In the genomic region with DNA sequence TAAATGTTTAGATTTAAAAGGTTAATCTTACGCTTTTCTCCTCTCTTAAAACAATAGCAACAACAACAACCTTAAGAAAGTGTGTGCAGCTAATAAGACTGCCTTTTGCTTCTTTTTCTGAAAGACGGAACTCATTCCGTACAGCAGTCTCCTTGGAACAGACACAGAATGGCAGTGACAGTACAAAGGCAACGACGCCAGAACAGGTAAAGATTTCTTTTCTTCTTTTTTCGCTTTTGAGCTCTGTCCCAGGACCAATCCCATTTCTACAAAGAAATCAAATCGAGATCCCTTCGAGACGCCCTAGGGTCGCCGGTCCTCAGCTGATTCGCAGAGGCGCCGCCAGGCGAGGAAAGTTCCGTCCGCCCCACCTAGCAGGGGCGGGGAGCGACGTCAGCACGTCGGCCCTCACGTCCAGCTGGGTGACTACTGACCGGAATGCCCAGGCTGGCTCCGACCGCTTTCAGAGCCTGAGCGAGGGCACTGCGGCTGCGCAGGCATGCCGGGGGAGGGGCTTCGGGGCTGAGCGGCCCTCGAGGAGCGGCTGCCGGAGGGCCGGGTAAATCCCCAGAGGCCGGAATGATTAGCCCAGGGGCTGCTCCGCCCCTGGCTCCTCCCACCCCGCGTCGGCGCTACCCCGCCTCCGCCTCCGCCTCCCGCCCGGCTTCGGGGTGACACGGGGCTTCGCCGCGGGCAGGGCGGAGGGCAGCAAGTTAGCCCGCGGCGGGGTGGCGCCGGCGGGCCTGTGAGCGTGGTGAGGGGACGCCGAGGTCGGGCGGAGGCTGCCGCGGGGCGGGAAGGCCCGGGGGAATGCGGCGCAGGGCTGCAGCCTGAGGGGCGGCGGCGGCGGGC, we compare ENCODE assay signal across 8 mouse cellular contexts. TPM values are rescaled to one million over a fixed set of nuclear protein-coding genes. Genes with fewer than 3 reads are reported as not detected.
DNase-seq lines count a peak whose midpoint lies in the region; ATAC-seq and TF ChIP-seq lines count a peak whose summit lies in the region.

A gene (plus strand): TSS at position 668 of the 852 bp plus-strand sequence.

- TF ChIP-seq CTCF in CH12.LX (conservative IDR thresholded peaks at IDR 0.05 in 1 of 2, IDR thresholded peaks at IDR 0.05 in 1 of 2; ENCODE audit: low read depth in 2 of 2, low read length in 2 of 2) = no peak

- under 1% methylated on average over 73 of the region's 74 CpGs for WGBS in forebrain, embryonic 11.5 days
- WGBS in heart, embryonic 16.5 days = under 1% methylated on average over 72 of the region's 74 CpGs
- WGBS in liver, embryonic 15.5 days (ENCODE audit: insufficient replicate concordance) = 1% methylated on average over 72 of the region's 74 CpGs
- under 1% methylated on average over 73 of the region's 74 CpGs for WGBS in neural tube, embryonic 12.5 days

- TF ChIP-seq RAD21 in CH12.LX (IDR thresholded peaks at IDR 0.05; ENCODE audit: low read depth, low read length) = no peak

- peak; percentile 99 for ATAC-seq in forebrain, embryonic 11.5 days (replicated peaks; ENCODE audit: low FRiP score)
- ATAC-seq in heart, embryonic 16.5 days (replicated peaks; ENCODE audit: extremely low read depth, insufficient read depth, low FRiP score) = peak; percentile 98
- ATAC-seq in liver, embryonic 15.5 days (ENCODE audit: insufficient read depth) = peak; percentile 99
- ATAC-seq in neural tube, embryonic 12.5 days (ENCODE audit: low FRiP score, low read depth) = peak; percentile 98

- H3K9me3 ChIP-seq in CH12.LX (replicated peaks; ENCODE audit: low read length) = no peaks in the 10 kb centered on the region
- no peaks in the 10 kb centered on the region for H3K9me3 ChIP-seq in forebrain, embryonic 11.5 days (ENCODE audit: control insufficient read depth, low read length)
- H3K9me3 ChIP-seq in heart, embryonic 16.5 days (replicated peaks; ENCODE audit: control insufficient read depth, low read length) = no peaks in the 10 kb centered on the region
- no peaks in the 10 kb centered on the region for H3K9me3 ChIP-seq in liver, embryonic 15.5 days (replicated peaks)
- no peaks in the 10 kb centered on the region for H3K9me3 ChIP-seq in neural tube, embryonic 12.5 days

- H3K27me3 ChIP-seq in CH12.LX (replicated peaks) = peaks cover 1% of the 10 kb centered on the region
- H3K27me3 ChIP-seq in forebrain, embryonic 11.5 days (ENCODE audit: control insufficient read depth, insufficient read depth, low read length) = no peaks in the 10 kb centered on the region
- H3K27me3 ChIP-seq in heart, embryonic 16.5 days (ENCODE audit: control insufficient read depth, insufficient read depth, low read length) = no peaks in the 10 kb centered on the region
- no peaks in the 10 kb centered on the region for H3K27me3 ChIP-seq in liver, embryonic 15.5 days
- H3K27me3 ChIP-seq in neural tube, embryonic 12.5 days (replicated peaks) = no peaks in the 10 kb centered on the region

- dilution Hi-C loops in CH12.LX (cut with MboI; ENCODE audit: extremely low pct_ligation_motif_present, extremely low pct_unique_long_range_greater_than_20kb, low sequenced_read_pairs) = no loop called here

- H3K4me1 ChIP-seq in CH12.LX (ENCODE audit: control insufficient read depth in 1 of 2, insufficient read depth in 2 of 2) = peaks cover 0 to 6% of the 10 kb centered on the region in 2 experiments; a peak in 3 of 4 replicates
- 0 out of 2 replicates have a peak, but pooled peaks cover 2% of the 10 kb centered on the region for H3K4me1 ChIP-seq in forebrain, embryonic 11.5 days (replicated peaks; ENCODE audit: control insufficient read depth, insufficient read depth, low read length)
- peaks cover 10% of the 10 kb centered on the region for H3K4me1 ChIP-seq in heart, embryonic 16.5 days (ENCODE audit: control insufficient read depth, insufficient read depth, low read length)
- peaks cover 16% of the 10 kb centered on the region for H3K4me1 ChIP-seq in liver, embryonic 15.5 days (replicated peaks)
- peaks cover 7% of the 10 kb centered on the region for H3K4me1 ChIP-seq in neural tube, embryonic 12.5 days

- in situ Hi-C loops in CH12.LX (cut with MboI; ENCODE audit: low pct_ligation_motif_present, low pct_unique_long_range_greater_than_20kb, low sequenced_read_pairs) = no loop called here

- H3K4me3 ChIP-seq in CH12.LX (replicated peaks in 1 of 3; ENCODE audit: low read depth in 2 of 3, low read length in 2 of 3, poor library complexity in 1 of 3) = peak within 1 kb of the TSS; percentile 77 to 86 (median 81)
- peak within 1 kb of the TSS; percentile 72 for H3K4me3 ChIP-seq in forebrain, embryonic 11.5 days (ENCODE audit: low read depth, low read length)
- peak within 1 kb of the TSS; percentile 92 for H3K4me3 ChIP-seq in heart, embryonic 16.5 days (ENCODE audit: low read length)
- peak within 1 kb of the TSS; percentile 82 for H3K4me3 ChIP-seq in liver, embryonic 15.5 days (replicated peaks)
- peak within 1 kb of the TSS; percentile 88 for H3K4me3 ChIP-seq in neural tube, embryonic 12.5 days

- no peaks in the 10 kb centered on the region for H3K36me3 ChIP-seq in CH12.LX (replicated peaks in 1 of 2; ENCODE audit: control insufficient read depth in 1 of 2, insufficient read depth in 1 of 2, low read length in 1 of 2)
- no peaks in the 10 kb centered on the region for H3K36me3 ChIP-seq in forebrain, embryonic 11.5 days (ENCODE audit: control insufficient read depth, insufficient read depth, low read length)
- no peaks in the 10 kb centered on the region for H3K36me3 ChIP-seq in heart, embryonic 16.5 days (ENCODE audit: control insufficient read depth, insufficient read depth)
- no peaks in the 10 kb centered on the region for H3K36me3 ChIP-seq in liver, embryonic 15.5 days (replicated peaks)
- H3K36me3 ChIP-seq in neural tube, embryonic 12.5 days = no peaks in the 10 kb centered on the region

- H3K4me2 ChIP-seq in CH12.LX (ENCODE audit: insufficient read depth, low read depth, poor library complexity, severe bottlenecking) = peak within 1 kb of the TSS; percentile 54
- peak within 1 kb of the TSS; percentile 62 for H3K4me2 ChIP-seq in forebrain, embryonic 11.5 days (ENCODE audit: low read depth, low read length, severe bottlenecking)
- H3K4me2 ChIP-seq in heart, embryonic 16.5 days (ENCODE audit: low read depth, low read length) = peak within 1 kb of the TSS; percentile 74
- peak within 1 kb of the TSS; percentile 96 for H3K4me2 ChIP-seq in liver, embryonic 15.5 days
- H3K4me2 ChIP-seq in neural tube, embryonic 12.5 days (replicated peaks) = peak within 1 kb of the TSS; percentile 64

- 0 out of 2 replicates have a peak, but pooled peaks have one; percentile 8 for TF ChIP-seq EP300 in CH12.LX (IDR thresholded peaks at IDR 0.05; ENCODE audit: low read length)

- DNase-seq in CH12.LX (ENCODE audit: extremely low read depth) = peak; percentile 92
- DNase-seq in c-Kit-positive CD71-positive TER-119-negative erythroid progenitor cells, embryonic 14.5 days (ENCODE audit: low read depth) = peak; percentile 91
- DNase-seq in forebrain, embryonic 11.5 days (ENCODE audit: low spot score) = peak; percentile 100
- DNase-seq in kidney, postnatal 36 days = peak; percentile 99 to 100
- peak; percentile 96 for DNase-seq in telencephalon, adult 2 months (ENCODE audit: low read depth, low spot score)

- H3K79me2 ChIP-seq in CH12.LX (replicated peaks; ENCODE audit: control insufficient read depth, extremely low read depth, insufficient read depth, poor library complexity, severe bottlenecking) = 0 out of 2 replicates have a peak, but pooled peaks cover 1% of the 10 kb centered on the region

- peak within 1 kb of the TSS; percentile 10; the same call in 1 of the 2 replicates for H3K27ac ChIP-seq in CH12.LX (ENCODE audit: insufficient read depth, low read depth)
- H3K27ac ChIP-seq in forebrain, embryonic 11.5 days (ENCODE audit: low read depth, low read length) = peak within 1 kb of the TSS; percentile 81
- H3K27ac ChIP-seq in heart, embryonic 16.5 days (ENCODE audit: low read length) = peak within 1 kb of the TSS; percentile 97
- peak within 1 kb of the TSS; percentile 83 for H3K27ac ChIP-seq in liver, embryonic 15.5 days (replicated peaks)
- H3K27ac ChIP-seq in neural tube, embryonic 12.5 days = peak within 1 kb of the TSS; percentile 91

- peak within 1 kb of the TSS; percentile 76 for H3K9ac ChIP-seq in CH12.LX (ENCODE audit: insufficient read depth, low read depth)
- H3K9ac ChIP-seq in forebrain, embryonic 11.5 days (ENCODE audit: low read length) = peak within 1 kb of the TSS; percentile 80
- H3K9ac ChIP-seq in heart, embryonic 16.5 days (ENCODE audit: low read length) = peak within 1 kb of the TSS; percentile 90
- peak within 1 kb of the TSS; percentile 82 for H3K9ac ChIP-seq in liver, embryonic 15.5 days
- peak within 1 kb of the TSS; percentile 87 for H3K9ac ChIP-seq in neural tube, embryonic 12.5 days

- peak; percentile 73 for TF ChIP-seq POLR2A in CH12.LX (IDR thresholded peaks at IDR 0.05; ENCODE audit: low read depth, low read length)

TF ChIP-seq in CH12.LX, 34 proteins besides CTCF, POLR2A, EP300 and RAD21 (continues in another document):
- TF ChIP-seq USF1 (IDR thresholded peaks at IDR 0.05; ENCODE audit: low read depth, low read length) (no peak), CHD1 (IDR thresholded peaks at IDR 0.05; ENCODE audit: low read depth, low read length) (no peak; the same call in 1 of the 2 replicates), ZNF384 (IDR thresholded peaks at IDR 0.05; ENCODE audit: low read depth, low read length) (no peak), NRF1 (IDR thresholded peaks at IDR 0.05; ENCODE audit: low read depth, low read length) (peak; percentile 100), MXI1 (IDR thresholded peaks at IDR 0.05; ENCODE audit: low read depth, low read length) (no peak; the same call in 1 of the 2 replicates), CHD2 (IDR thresholded peaks at IDR 0.05; ENCODE audit: low read length) (no peak), MAFK (IDR thresholded peaks at IDR 0.05; ENCODE audit: insufficient replicate concordance, low read length) (no peak), ZKSCAN1 (IDR thresholded peaks at IDR 0.05; ENCODE audit: borderline replicate concordance, low read depth, low read length) (no peak), BHLHE40 (IDR thresholded peaks at IDR 0.05; ENCODE audit: low read depth, low read length) (no peak), SIN3A (IDR thresholded peaks at IDR 0.05; ENCODE audit: low read length) (peak; percentile 83; the same call in 1 of the 2 replicates), RCOR1 (conservative IDR thresholded peaks at IDR 0.05; ENCODE audit: low read depth, low read length) (no peak), UBTF (IDR thresholded peaks at IDR 0.05; ENCODE audit: low read depth, low read length) (no peak)

RNA-seq across cellular contexts. Expression of the gene that starts here (rescaled TPM):
- 2.0 and 2.5 TPM in 2 replicates for total RNA-seq in CH12.LX (2012; rRNA removed)
- total RNA-seq in CH12.LX (2014; rRNA removed) = 0.47 and 0.61 TPM in 2 replicates
- 0.33 and 0.50 TPM in 2 replicates for polyA plus RNA-seq in CH12.LX (2012; ENCODE audit: insufficient read length, low read depth)
- 7.9 and 9.5 TPM in 2 replicates for polyA plus RNA-seq in forebrain, embryonic 11.5 days (2014; fragmentation: Nextera tagmentation; extraction: Ambion mirVana)
- 6.4 and 8.1 TPM in 2 replicates for polyA plus RNA-seq in heart, embryonic 16.5 days (2015; fragmentation: Nextera tagmentation; extraction: Ambion mirVana)
- 1.3 and 1.5 TPM in 2 replicates for polyA plus RNA-seq in liver, embryonic 15.5 days (2015; fragmentation: Nextera tagmentation; extraction: Ambion mirVana)
- 9.0 and 9.9 TPM in 2 replicates for polyA plus RNA-seq in neural tube, embryonic 12.5 days (2016; fragmentation: Nextera tagmentation; extraction: Ambion mirVana)

Comparison
In these comparisons a context has a peak if more than half of its experiments do, and no peak if none do; other contexts are left out.
1. Peak in every context shown above with its lines: DNase-seq, ATAC-seq, H3K4me3 ChIP-seq and H3K27ac ChIP-seq.
2. H3K27ac ChIP-seq: peak in every context shown above with its lines; median percentile 97 in heart, embryonic 16.5 days; 91 in neural tube, embryonic 12.5 days; 83 in liver, embryonic 15.5 days; 81 in forebrain, embryonic 11.5 days; 10 in CH12.LX.